ENCODE assay signal across 24 mouse cellular contexts in genomic region chr8:116935506-116935905, GRCm38 (mm10). TPM values are rescaled to one million over a fixed set of nuclear protein-coding genes. Genes with fewer than 3 reads are reported as not detected.
A peak's percentile ranks its signal among the peaks of the same experiment; 100 is the strongest.
DNase-seq lines count a peak whose midpoint lies in the region; ATAC-seq and TF ChIP-seq lines count a peak whose summit lies in the region.
"Had no signal": no experiment of that assay in that cellular context is flagged by ENCODE, and none has a peak within 500 bp of the region (broad histone marks: within the 10 kb centered on the region; RNA-seq: fewer than 3 reads in every experiment).

No protein-coding gene starts in this region.

- no peaks in the 10 kb centered on the region for H3K9me3 ChIP-seq in hindbrain, embryonic 11.5 days (ENCODE audit: control insufficient read depth, low read length)
- H3K9me3 ChIP-seq in hindbrain, postnatal 0 days (ENCODE audit: low read length): no peaks in the 10 kb centered on the region
- no peaks in the 10 kb centered on the region for H3K9me3 ChIP-seq in midbrain, embryonic 11.5 days (ENCODE audit: control insufficient read depth, low read length)
- no peaks in the 10 kb centered on the region for H3K9me3 ChIP-seq in midbrain, postnatal 0 days (ENCODE audit: low read length)
- H3K9me3 ChIP-seq: embryonic facial prominence, embryonic 10.5 days; embryonic facial prominence, embryonic 12.5 days; forebrain, embryonic 13.5 days; forebrain, embryonic 15.5 days; G1E had no signal

- no peak for ATAC-seq in hindbrain, embryonic 11.5 days (ENCODE audit: low FRiP score)
- ATAC-seq in hindbrain, postnatal 0 days: no peak
- no peak for ATAC-seq in midbrain, embryonic 11.5 days (ENCODE audit: low FRiP score)
- no peak for ATAC-seq in midbrain, postnatal 0 days (ENCODE audit: low FRiP score)
- ATAC-seq: activated CD4-positive, CD25-positive, alpha-beta regulatory T cell, adult 4 months; forebrain, embryonic 13.5 days; forebrain, embryonic 15.5 days; forebrain, postnatal 0 days; Patski had no signal

- H3K4me2 ChIP-seq in hindbrain, embryonic 11.5 days (replicated peaks; ENCODE audit: low read depth, low read length): no peak overlapping the region
- no peak overlapping the region for H3K4me2 ChIP-seq in hindbrain, postnatal 0 days (ENCODE audit: low read depth, low read length)
- H3K4me2 ChIP-seq in midbrain, embryonic 11.5 days: no peak overlapping the region
- no peak overlapping the region for H3K4me2 ChIP-seq in midbrain, postnatal 0 days (ENCODE audit: low read depth, low read length, poor library complexity, severe bottlenecking)
- H3K4me2 ChIP-seq: embryonic facial prominence, embryonic 12.5 days; forebrain, embryonic 13.5 days; forebrain, embryonic 15.5 days had no signal

- no peak for TF ChIP-seq POLR2A in brain, embryonic 14.5 days (IDR thresholded peaks at IDR 0.05; ENCODE audit: borderline replicate concordance, extremely low read depth, insufficient read depth, insufficient read length, poor library complexity, severe bottlenecking)

- no peak overlapping the region for H3K27ac ChIP-seq in hindbrain, embryonic 11.5 days (ENCODE audit: low read depth, low read length)
- no peak overlapping the region for H3K27ac ChIP-seq in hindbrain, postnatal 0 days
- H3K27ac ChIP-seq in midbrain, embryonic 11.5 days (ENCODE audit: low read depth, low read length): no peak overlapping the region
- no peak overlapping the region for H3K27ac ChIP-seq in midbrain, postnatal 0 days (ENCODE audit: low read depth, low read length)
- H3K27ac ChIP-seq: embryonic facial prominence, embryonic 10.5 days; embryonic facial prominence, embryonic 12.5 days; forebrain, embryonic 13.5 days; forebrain, embryonic 15.5 days had no signal

- no peak overlapping the region for H3K4me3 ChIP-seq in hindbrain, embryonic 11.5 days (ENCODE audit: low read depth, low read length)
- H3K4me3 ChIP-seq in hindbrain, postnatal 0 days (ENCODE audit: low read length): no peak overlapping the region
- H3K4me3 ChIP-seq in midbrain, embryonic 11.5 days (ENCODE audit: low read depth, low read length): no peak overlapping the region
- no peak overlapping the region for H3K4me3 ChIP-seq in midbrain, postnatal 0 days (ENCODE audit: low read depth, low read length)
- H3K4me3 ChIP-seq: embryonic facial prominence, embryonic 10.5 days; embryonic facial prominence, embryonic 12.5 days; forebrain, embryonic 13.5 days; forebrain, embryonic 15.5 days had no signal

- peak; percentile 17 for DNase-seq in embryo, embryonic 10.5 days (ENCODE audit: low spot score)
- DNase-seq in embryo, embryonic 9.5 days (ENCODE audit: extremely low spot score): no peak
- peak; percentile 15 for DNase-seq in hindbrain, embryonic 11.5 days (ENCODE audit: low spot score)
- DNase-seq in hindbrain, postnatal 0 days (ENCODE audit: low spot score): no peak
- DNase-seq in midbrain, embryonic 11.5 days (ENCODE audit: low spot score, missing footprints): peak; percentile 60
- DNase-seq in midbrain, postnatal 0 days (ENCODE audit: low spot score): no peak
- peak; percentile 13 for DNase-seq in brain, embryonic 14.5 days (ENCODE audit: low read depth)
- DNase-seq in heart, adult 8-10 months (ENCODE audit: low spot score): no peak
- DNase-seq: adrenal gland, adult 2 months; adrenal gland, postnatal 10 days; adrenal gland, postnatal 25 days; cerebellum, adult 11-12 months; cerebellum, adult 2 months; cerebellum, adult 9-10 months; cerebellum, postnatal 10 days; cerebellum, postnatal 25 days; forebrain, postnatal 0 days had no signal

- H3K4me1 ChIP-seq in hindbrain, embryonic 11.5 days (replicated peaks; ENCODE audit: control insufficient read depth, insufficient read depth, low read length): no peaks in the 10 kb centered on the region
- H3K4me1 ChIP-seq in hindbrain, postnatal 0 days (ENCODE audit: insufficient read depth, low read length): no peaks in the 10 kb centered on the region
- no peaks in the 10 kb centered on the region for H3K4me1 ChIP-seq in midbrain, embryonic 11.5 days (ENCODE audit: control insufficient read depth, insufficient read depth, low read length)
- H3K4me1 ChIP-seq in midbrain, postnatal 0 days (ENCODE audit: insufficient read depth, low read length): no peaks in the 10 kb centered on the region
- H3K4me1 ChIP-seq: embryonic facial prominence, embryonic 10.5 days; embryonic facial prominence, embryonic 12.5 days; forebrain, embryonic 13.5 days; forebrain, embryonic 15.5 days had no signal

- peaks cover 6% of the 10 kb centered on the region; the same call in 1 of the 2 replicates for H3K36me3 ChIP-seq in hindbrain, embryonic 11.5 days (ENCODE audit: control insufficient read depth, insufficient read depth, low read length)
- H3K36me3 ChIP-seq in hindbrain, postnatal 0 days (ENCODE audit: insufficient read depth, low read length): 0 out of 2 replicates have a peak, but pooled peaks cover 6% of the 10 kb centered on the region
- H3K36me3 ChIP-seq in midbrain, embryonic 11.5 days (ENCODE audit: control insufficient read depth, insufficient read depth, low read length): peaks cover 24% of the 10 kb centered on the region
- H3K36me3 ChIP-seq in midbrain, postnatal 0 days (ENCODE audit: insufficient read depth, low read length): peaks cover 9% of the 10 kb centered on the region; the same call in 1 of the 2 replicates
- H3K36me3 ChIP-seq: forebrain, embryonic 15.5 days had no signal

- WGBS in hindbrain, embryonic 11.5 days: 44% methylated on average over 6 of the region's 6 CpGs
- 24% methylated on average over 6 of the region's 6 CpGs for WGBS in hindbrain, postnatal 0 days
- 45% methylated on average over 6 of the region's 6 CpGs for WGBS in midbrain, embryonic 11.5 days
- 23% methylated on average over 6 of the region's 6 CpGs for WGBS in midbrain, postnatal 0 days

- H3K9ac ChIP-seq in hindbrain, embryonic 11.5 days (ENCODE audit: low read depth, low read length): no peak overlapping the region
- no peak overlapping the region for H3K9ac ChIP-seq in hindbrain, postnatal 0 days (replicated peaks; ENCODE audit: low read length)
- no peak overlapping the region for H3K9ac ChIP-seq in midbrain, embryonic 11.5 days (ENCODE audit: low read length)
- H3K9ac ChIP-seq in midbrain, postnatal 0 days (replicated peaks; ENCODE audit: low read length, poor library complexity, severe bottlenecking): no peak overlapping the region
- H3K9ac ChIP-seq: embryonic facial prominence, embryonic 12.5 days; forebrain, embryonic 13.5 days; forebrain, embryonic 15.5 days; forebrain, postnatal 0 days had no signal

- H3K27me3 ChIP-seq in hindbrain, embryonic 11.5 days (ENCODE audit: control insufficient read depth, insufficient read depth, low read length): no peaks in the 10 kb centered on the region
- no peaks in the 10 kb centered on the region for H3K27me3 ChIP-seq in hindbrain, postnatal 0 days (ENCODE audit: insufficient read depth, low read length)
- no peaks in the 10 kb centered on the region for H3K27me3 ChIP-seq in midbrain, embryonic 11.5 days (ENCODE audit: control insufficient read depth, insufficient read depth, low read length)
- H3K27me3 ChIP-seq in midbrain, postnatal 0 days (ENCODE audit: insufficient read depth, low read length): no peaks in the 10 kb centered on the region
- H3K27me3 ChIP-seq: embryonic facial prominence, embryonic 12.5 days; forebrain, embryonic 13.5 days; forebrain, embryonic 15.5 days; Patski had no signal

- TF ChIP-seq CTCF in hindbrain, postnatal 0 days (IDR thresholded peaks at IDR 0.05; ENCODE audit: low read depth): no peak
- TF ChIP-seq CTCF in midbrain, postnatal 0 days (IDR thresholded peaks at IDR 0.05): no peak
- TF ChIP-seq CTCF in brain, embryonic 14.5 days (IDR thresholded peaks at IDR 0.05; ENCODE audit: borderline replicate concordance, extremely low read depth, insufficient read depth, insufficient read length): no peak

RNA-seq across cellular contexts. Expression of gene Atmin, which starts 7.7 kb away (rescaled TPM):
- polyA plus RNA-seq in hindbrain, embryonic 11.5 days (2014; fragmentation: Nextera tagmentation; extraction: Ambion mirVana): 15.8 and 18.3 TPM in 2 replicates
- 40.7 and 47.3 TPM in 2 replicates for total RNA-seq in hindbrain, postnatal 0 days (2014; rRNA removed)
- polyA plus RNA-seq in hindbrain, postnatal 0 days (2015; fragmentation: Nextera tagmentation; extraction: Ambion mirVana): 18.3 and 20.8 TPM in 2 replicates
- polyA plus RNA-seq in midbrain, embryonic 11.5 days (2014; fragmentation: Nextera tagmentation; extraction: Ambion mirVana): 16.8 and 17.5 TPM in 2 replicates
- total RNA-seq in midbrain, postnatal 0 days (2014; rRNA removed): 45.3 and 47.1 TPM in 2 replicates
- 20.1 and 22.7 TPM in 2 replicates for polyA plus RNA-seq in midbrain, postnatal 0 days (2015; fragmentation: Nextera tagmentation; extraction: Ambion mirVana)
- polyA plus RNA-seq in brain, embryonic 14.5 days (2012; rRNA removed): 24.3 and 32.6 TPM in 2 replicates
- 10 to 100 TPM; 15.9 to 18.0 (median 17.4) TPM for total RNA-seq in heart, adult 8-10 months (2022)

RNA-seq across cellular contexts. Expression of gene Cenpn, which starts 14.0 kb away (rescaled TPM):
- 45.8 and 49.2 TPM in 2 replicates for polyA plus RNA-seq in hindbrain, embryonic 11.5 days (2014; fragmentation: Nextera tagmentation; extraction: Ambion mirVana)
- total RNA-seq in hindbrain, postnatal 0 days (2014; rRNA removed): 4.3 and 4.7 TPM in 2 replicates
- polyA plus RNA-seq in hindbrain, postnatal 0 days (2015; fragmentation: Nextera tagmentation; extraction: Ambion mirVana): 8.4 and 9.8 TPM in 2 replicates
- polyA plus RNA-seq in midbrain, embryonic 11.5 days (2014; fragmentation: Nextera tagmentation; extraction: Ambion mirVana): 53.0 and 54.0 TPM in 2 replicates
- total RNA-seq in midbrain, postnatal 0 days (2014; rRNA removed): 2.6 and 3.3 TPM in 2 replicates
- polyA plus RNA-seq in midbrain, postnatal 0 days (2015; fragmentation: Nextera tagmentation; extraction: Ambion mirVana): 4.2 and 5.8 TPM in 2 replicates
- 12.0 and 20.0 TPM in 2 replicates for polyA plus RNA-seq in brain, embryonic 14.5 days (2012; rRNA removed)
- total RNA-seq in heart, adult 8-10 months (2022): under 1 TPM; 0.56 to 0.75 (median 0.63) TPM

RNA-seq across cellular contexts. Expression of gene Cmc2, which starts 14.3 kb away (rescaled TPM):
- 68.6 and 73.8 TPM in 2 replicates for polyA plus RNA-seq in hindbrain, embryonic 11.5 days (2014; fragmentation: Nextera tagmentation; extraction: Ambion mirVana)
- total RNA-seq in hindbrain, postnatal 0 days (2014; rRNA removed): 12.6 and 16.8 TPM in 2 replicates
- polyA plus RNA-seq in hindbrain, postnatal 0 days (2015; fragmentation: Nextera tagmentation; extraction: Ambion mirVana): 36.3 TPM in 2 replicates
- polyA plus RNA-seq in midbrain, embryonic 11.5 days (2014; fragmentation: Nextera tagmentation; extraction: Ambion mirVana): 77.6 and 79.5 TPM in 2 replicates
- 8.8 and 16.8 TPM in 2 replicates for total RNA-seq in midbrain, postnatal 0 days (2014; rRNA removed)
- 24.8 and 24.9 TPM in 2 replicates for polyA plus RNA-seq in midbrain, postnatal 0 days (2015; fragmentation: Nextera tagmentation; extraction: Ambion mirVana)
- polyA plus RNA-seq in brain, embryonic 14.5 days (2012; rRNA removed): 13.2 and 13.5 TPM in 2 replicates
- 10 to 100 TPM; 65.4 to 79.4 (median 70.2) TPM for total RNA-seq in heart, adult 8-10 months (2022)

RNA-seq across cellular contexts. Expression of gene 1700030J22Rik, which starts 43.3 kb away (rescaled TPM):
- 2.2 and 4.1 TPM in 2 replicates for polyA plus RNA-seq in hindbrain, embryonic 11.5 days (2014; fragmentation: Nextera tagmentation; extraction: Ambion mirVana)
- 5.2 and 7.0 TPM in 2 replicates for total RNA-seq in hindbrain, postnatal 0 days (2014; rRNA removed)
- 5.7 and 5.8 TPM in 2 replicates for polyA plus RNA-seq in hindbrain, postnatal 0 days (2015; fragmentation: Nextera tagmentation; extraction: Ambion mirVana)
- 2.7 and 3.8 TPM in 2 replicates for polyA plus RNA-seq in midbrain, embryonic 11.5 days (2014; fragmentation: Nextera tagmentation; extraction: Ambion mirVana)
- total RNA-seq in midbrain, postnatal 0 days (2014; rRNA removed): 6.1 and 11.0 TPM in 2 replicates
- polyA plus RNA-seq in midbrain, postnatal 0 days (2015; fragmentation: Nextera tagmentation; extraction: Ambion mirVana): 7.8 and 8.4 TPM in 2 replicates
- polyA plus RNA-seq in brain, embryonic 14.5 days (2012; rRNA removed): 3.9 and 6.0 TPM in 2 replicates
- under 1 TPM; 0.35 to 0.46 (median 0.39) TPM for total RNA-seq in heart, adult 8-10 months (2022)
- polyA plus RNA-seq: activated CD4-positive, CD25-positive, alpha-beta regulatory T cell, adult 4 months had no signal

RNA-seq across cellular contexts. Expression of gene Gcsh, which starts 57.8 kb away (rescaled TPM):
- polyA plus RNA-seq in hindbrain, embryonic 11.5 days (2014; fragmentation: Nextera tagmentation; extraction: Ambion mirVana): 149 and 150 TPM in 2 replicates
- 41.0 and 44.6 TPM in 2 replicates for total RNA-seq in hindbrain, postnatal 0 days (2014; rRNA removed)
- polyA plus RNA-seq in hindbrain, postnatal 0 days (2015; fragmentation: Nextera tagmentation; extraction: Ambion mirVana): 128 and 131 TPM in 2 replicates
- polyA plus RNA-seq in midbrain, embryonic 11.5 days (2014; fragmentation: Nextera tagmentation; extraction: Ambion mirVana): 146 and 158 TPM in 2 replicates
- 46.5 and 53.8 TPM in 2 replicates for total RNA-seq in midbrain, postnatal 0 days (2014; rRNA removed)
- 93.9 and 106 TPM in 2 replicates for polyA plus RNA-seq in midbrain, postnatal 0 days (2015; fragmentation: Nextera tagmentation; extraction: Ambion mirVana)
- 52.1 and 56.8 TPM in 2 replicates for polyA plus RNA-seq in brain, embryonic 14.5 days (2012; rRNA removed)
- total RNA-seq in heart, adult 8-10 months (2022): 10 to 100 TPM; 57.7 to 67.7 (median 62.0) TPM

Comparison
In these comparisons a context has a peak if more than half of its experiments do, and no peak if none do; other contexts are left out.
1. DNase-seq: peak in embryo, embryonic 10.5 days (single experiment), hindbrain, embryonic 11.5 days (single experiment), midbrain, embryonic 11.5 days (single experiment) and brain, embryonic 14.5 days (single experiment); none in embryo, embryonic 9.5 days (single experiment), hindbrain, postnatal 0 days (single experiment), midbrain, postnatal 0 days (single experiment) and heart, adult 8-10 months (single experiment).